Mouse (Mus musculus) ES-E14 (cell line): ENCODE measurements at regions not wholly inside any gene's neighbourhood (a gene's known extent, or its start where the extent isn't known, plus 50 kb on each side); places are given as distances from the start of the nearest gene placed in this dataset.

ENCODE experiments used
- DNase-seq: peaks from one replicate; pipeline ENCODE4 v3.0.0-alpha.2; 2013; ENCODE audit warnings: low read depth, low spot score
- H3K27ac ChIP-seq: 2 replicates; pipeline ENCODE4 v1.5.1; 2012; ENCODE audit warnings: low read depth, mild to moderate bottlenecking, low read length, moderate library complexity, mixed read lengths; ENCODE audit not compliant: poor library complexity, insufficient read depth, severe bottlenecking
- H3K36me3 ChIP-seq: 2 replicates; pipeline ENCODE4 v1.6.1; 2012; ENCODE audit warnings: mild to moderate bottlenecking, low read length, moderate library complexity, mixed read lengths; ENCODE audit not compliant: control insufficient read depth, poor library complexity, insufficient read depth, severe bottlenecking
- H3K4me1 ChIP-seq, 2 experiments: fragments of 150-350 bp in 1 of 2; sonication (generic) in 1 of 2; 2 replicates each; pipeline ENCODE4 v1.6.1; 2012; ENCODE audit warnings: low read length in 2 of 2, mild to moderate bottlenecking in 1 of 2, mixed read lengths in 1 of 2; ENCODE audit not compliant: control insufficient read depth in 2 of 2, insufficient read depth in 2 of 2, poor library complexity in 1 of 2
- H3K4me3 ChIP-seq, 2 experiments: fragments of 150-350 bp in 1 of 2; sonication (generic) in 1 of 2; 2 replicates each; pipeline ENCODE4 v1.5.1; 2012; ENCODE audit warnings: low read length in 2 of 2, low read depth in 1 of 2, mild to moderate bottlenecking in 1 of 2, mixed read lengths in 1 of 2; ENCODE audit not compliant: insufficient read depth in 1 of 2, poor library complexity in 1 of 2, severe bottlenecking in 1 of 2
- H3K9ac ChIP-seq: 2 replicates; pipeline ENCODE4 v1.6.1; 2012; ENCODE audit warnings: low read depth, mild to moderate bottlenecking, low read length, mixed read lengths; ENCODE audit not compliant: poor library complexity, insufficient read depth, severe bottlenecking
- H3K9me3 ChIP-seq: fragments of 150-350 bp; sonication (generic); 2 replicates; pipeline ENCODE4 v1.6.1; 2012; ENCODE audit warnings: low read depth, mild to moderate bottlenecking, low read length; ENCODE audit not compliant: control insufficient read depth, insufficient read depth
- CHD2 ChIP-seq: IDR thresholded peaks from 2 replicates; pipeline ENCODE4 v1.6.1; 2014; ENCODE audit warnings: mild to moderate bottlenecking, low read depth, low read length, inconsistent platforms
- HCFC1 ChIP-seq: IDR thresholded peaks from 2 replicates; pipeline ENCODE4 v1.6.1; 2012; ENCODE audit warnings: low read length, inconsistent platforms, borderline replicate concordance; ENCODE audit not compliant: insufficient read depth
- MAFK ChIP-seq: IDR thresholded peaks from 2 replicates; pipeline ENCODE4 v1.6.1; 2014; ENCODE audit warnings: mild to moderate bottlenecking, low read depth, low read length, inconsistent platforms; ENCODE audit not compliant: insufficient read depth
- ZC3H11A ChIP-seq: IDR thresholded peaks from 2 replicates; pipeline ENCODE4 v1.6.1; 2012; ENCODE audit warnings: low read depth, mild to moderate bottlenecking, inconsistent platforms, low read length, borderline replicate concordance
- ZNF384 ChIP-seq: IDR thresholded peaks from 2 replicates; pipeline ENCODE4 v1.6.1; 2012; ENCODE audit warnings: low read depth, low read length, inconsistent platforms
- in situ Hi-C, 2 experiments: fragments of 600-800 bp; cut with MboI; formaldehyde crosslinking; loops; one replicate each; pipeline ENCODE4 v1.15.1; 2025; ENCODE audit warnings: low sequenced_read_pairs in 2 of 2, inconsistent platforms in 1 of 2; ENCODE audit not compliant: unreplicated experiment in 2 of 2

DNA sequence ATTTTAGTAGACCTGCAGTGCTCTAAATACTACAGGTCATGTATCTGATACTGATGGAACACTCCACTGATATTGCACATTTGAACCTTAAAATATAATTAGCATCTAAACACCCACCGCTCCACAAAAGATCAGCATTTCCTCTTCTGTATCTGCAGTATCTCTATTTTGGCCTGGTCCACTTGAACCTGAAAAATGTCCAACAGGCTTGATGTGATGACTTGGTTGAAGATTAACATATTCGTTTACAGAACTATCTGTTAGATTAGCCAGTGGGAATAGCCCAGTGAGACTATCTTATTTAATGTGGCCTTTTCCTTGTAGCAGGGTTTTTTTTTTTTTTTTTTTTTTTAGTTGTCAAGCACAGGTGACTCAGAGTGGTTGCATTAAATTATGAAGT lies 434.4 kb upstream of the Adamts16 start:
- TF ChIP-seq HCFC1 (no peak), ZC3H11A (no peak), MAFK (no peak), CHD2 (no peak), ZNF384 (no peak)

DNA sequence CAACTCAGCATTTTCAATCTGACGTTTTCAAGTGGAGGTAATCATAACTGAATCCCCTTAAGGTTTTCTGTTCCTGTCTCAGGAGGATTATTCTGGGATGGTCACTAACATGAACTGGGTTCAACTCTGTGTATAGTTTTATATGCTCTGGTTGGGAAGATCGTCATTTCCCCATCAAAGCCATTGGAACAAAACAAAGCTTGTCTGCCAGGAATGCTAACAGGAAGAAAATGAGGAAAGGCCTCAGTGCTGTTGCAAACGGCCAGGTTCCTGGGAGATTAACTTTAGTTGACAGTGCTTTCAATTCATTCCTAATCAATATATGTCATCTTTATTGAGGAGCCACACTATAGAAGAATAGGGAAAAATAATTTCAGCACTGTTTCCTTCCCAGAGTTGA lies 432.5 kb upstream of the Adamts16 start:
- TF ChIP-seq HCFC1: no peak
- TF ChIP-seq ZC3H11A: no peak
- TF ChIP-seq MAFK: no peak
- TF ChIP-seq ZNF384: no peak
- no peak for TF ChIP-seq CHD2
- H3K9me3 ChIP-seq: no peaks in the 10 kb centered on the region
- no peak overlapping the region for H3K27ac ChIP-seq
- in situ Hi-C loops: no loop called here
- H3K4me1 ChIP-seq: no peaks in the 10 kb centered on the region
- no peak overlapping the region for H3K9ac ChIP-seq
- no peak for DNase-seq
- H3K36me3 ChIP-seq: no peaks in the 10 kb centered on the region
- no peak overlapping the region for H3K4me3 ChIP-seq

More for the DNA sequence above, 434.4 kb upstream of the Adamts16 start:
- no peak for DNase-seq
- no peak overlapping the region for H3K9ac ChIP-seq
- no peaks in the 10 kb centered on the region for H3K4me1 ChIP-seq
- H3K4me3 ChIP-seq: no peak overlapping the region
- no peak overlapping the region for H3K27ac ChIP-seq
- no peaks in the 10 kb centered on the region for H3K36me3 ChIP-seq
- in situ Hi-C loops: no loop called here
- no peaks in the 10 kb centered on the region for H3K9me3 ChIP-seq

DNA sequence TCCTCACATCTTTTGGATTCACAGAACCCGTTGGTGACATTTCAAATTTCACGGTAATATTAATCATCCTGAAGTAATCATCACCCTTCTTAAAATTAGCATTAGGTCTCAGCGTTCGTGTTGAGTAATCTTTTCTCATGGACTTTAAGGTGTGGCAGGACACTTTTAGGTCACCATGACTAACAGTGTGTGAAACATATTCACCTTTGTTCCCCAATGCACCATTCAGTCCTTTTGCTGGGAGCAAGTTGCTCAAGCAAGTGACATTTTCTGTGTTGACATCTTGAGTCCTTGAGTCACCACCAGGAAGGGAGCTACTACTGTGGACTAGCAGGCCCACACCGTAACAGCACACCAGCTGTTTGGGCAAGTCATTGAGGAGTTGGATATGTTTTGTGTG lies 431.9 kb upstream of the Adamts16 start:
- no peaks in the 10 kb centered on the region for H3K36me3 ChIP-seq
- no peak overlapping the region for H3K9ac ChIP-seq
- no peaks in the 10 kb centered on the region for H3K4me1 ChIP-seq
- no peak overlapping the region for H3K27ac ChIP-seq
- H3K9me3 ChIP-seq: no peaks in the 10 kb centered on the region
- no peak for TF ChIP-seq MAFK
- TF ChIP-seq ZNF384: no peak
- no peak for TF ChIP-seq ZC3H11A
- TF ChIP-seq HCFC1: no peak
- no peak for TF ChIP-seq CHD2
- no peak overlapping the region for H3K4me3 ChIP-seq
- DNase-seq: no peak
- in situ Hi-C loops: no loop called here

DNA sequence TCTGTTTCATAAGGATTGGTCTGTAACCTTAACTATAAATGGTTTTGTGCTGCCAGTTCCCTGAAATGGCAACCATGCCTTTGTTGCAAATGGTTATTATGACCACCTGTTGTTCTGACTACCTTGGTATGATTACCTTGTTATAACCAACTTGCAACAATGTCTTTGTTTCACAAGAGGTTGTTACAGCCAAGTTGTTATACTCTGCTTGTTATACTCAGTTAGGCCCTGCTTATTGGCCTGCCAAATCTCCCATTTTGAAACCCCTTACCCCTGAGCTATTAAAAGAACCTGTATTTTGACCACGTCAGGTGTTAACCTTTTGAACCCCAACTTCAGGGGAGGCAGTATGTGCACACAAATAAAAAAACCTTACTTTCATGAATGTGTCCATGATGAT lies 431.5 kb upstream of the Adamts16 start:
- H3K9me3 ChIP-seq: no peaks in the 10 kb centered on the region
- TF ChIP-seq CHD2: no peak
- TF ChIP-seq MAFK: no peak
- no peak for TF ChIP-seq ZNF384
- no peak for TF ChIP-seq ZC3H11A
- TF ChIP-seq HCFC1: no peak
- H3K9ac ChIP-seq: no peak overlapping the region
- no peak for DNase-seq
- in situ Hi-C loops: no loop called here
- H3K27ac ChIP-seq: no peak overlapping the region
- no peaks in the 10 kb centered on the region for H3K36me3 ChIP-seq
- no peaks in the 10 kb centered on the region for H3K4me1 ChIP-seq
- no peak overlapping the region for H3K4me3 ChIP-seq

DNA sequence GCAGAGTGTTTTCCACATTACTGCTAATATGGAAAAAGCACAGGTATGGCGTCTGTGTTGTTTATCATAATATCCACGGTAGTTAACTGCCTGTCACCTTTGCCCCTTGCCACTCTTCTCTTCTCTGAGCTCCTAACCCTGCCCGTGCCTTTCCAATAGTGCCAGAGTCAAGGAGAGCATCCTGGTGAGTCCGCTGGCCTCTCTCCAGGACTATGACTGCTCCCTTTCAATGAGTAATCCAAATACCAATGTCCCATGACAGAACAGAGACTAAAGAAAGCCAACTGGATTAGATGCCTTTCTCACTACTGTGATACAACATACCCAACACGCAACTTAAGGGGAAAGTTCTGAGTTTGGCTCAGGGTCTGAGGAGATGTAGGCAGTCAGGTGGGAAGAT lies 430.8 kb upstream of the Adamts16 start:
- H3K9me3 ChIP-seq: no peaks in the 10 kb centered on the region
- no peak overlapping the region for H3K27ac ChIP-seq
- no peak overlapping the region for H3K4me3 ChIP-seq
- in situ Hi-C loops: no loop called here
- no peaks in the 10 kb centered on the region for H3K4me1 ChIP-seq
- TF ChIP-seq ZC3H11A (no peak), ZNF384 (no peak), CHD2 (no peak), MAFK (no peak), HCFC1 (no peak)
- no peak overlapping the region for H3K9ac ChIP-seq
- H3K36me3 ChIP-seq: no peaks in the 10 kb centered on the region
- no peak for DNase-seq
